Mouse (Mus musculus) myocyte (in vitro differentiated cells): ENCODE results near the gene Clmn. TPM values are rescaled to one million over a fixed set of nuclear protein-coding genes. Genes with fewer than 3 reads are reported as not detected.

Source experiments
- H3K27me3 ChIP-seq: one replicate; pipeline ENCODE4 v1.6.1; 2011; ENCODE audit not compliant: control insufficient read depth, insufficient read depth, insufficient read length
- H3K36me3 ChIP-seq: one replicate; pipeline ENCODE4 v1.6.1; 2011; ENCODE audit not compliant: control insufficient read depth, insufficient read depth
- H3K4me2 ChIP-seq: one replicate; pipeline ENCODE4 v1.6.1; 2011; ENCODE audit warnings: low read depth, control low read depth
- H3K4me3 ChIP-seq: one replicate; pipeline ENCODE4 v1.5.1; 2011; ENCODE audit warnings: mild to moderate bottlenecking, control low read depth, moderate library complexity
- H3K79me2 ChIP-seq: one replicate; pipeline ENCODE4 v1.6.1; 2011; ENCODE audit not compliant: control insufficient read depth, insufficient read depth
- H3ac ChIP-seq: one replicate; pipeline ENCODE4 v1.6.1; 2011; ENCODE audit not compliant: control insufficient read depth, insufficient read length
- CEBPB ChIP-seq: IDR thresholded peaks from 2 replicates; pipeline ENCODE4 v1.6.1; 2011; ENCODE audit warnings: mild to moderate bottlenecking, moderate library complexity; ENCODE audit not compliant: poor library complexity, insufficient read depth, severe bottlenecking
- E2F4 ChIP-seq: IDR thresholded peaks from one replicate; pipeline ENCODE4 v1.6.1; 2011; ENCODE audit warnings: mild to moderate bottlenecking, control low read depth, moderate library complexity; ENCODE audit not compliant: insufficient read depth
- MAX ChIP-seq: IDR thresholded peaks from one replicate; pipeline ENCODE4 v1.6.1; 2011; ENCODE audit warnings: low read depth, mild to moderate bottlenecking, control low read depth
- MYOD1 ChIP-seq, 3 experiments: IDR thresholded peaks; one replicate each; pipeline ENCODE4 v1.6.1; 2011; ENCODE audit warnings: control low read depth in 2 of 3, low read depth in 2 of 3, mild to moderate bottlenecking in 2 of 3, moderate library complexity in 1 of 3; ENCODE audit not compliant: insufficient read length in 2 of 3, control insufficient read depth in 1 of 3
- MYOG ChIP-seq, 3 experiments: IDR thresholded peaks; one replicate each; pipeline ENCODE4 v1.6.1; 2011; ENCODE audit warnings: control low read depth in 2 of 3, low read depth in 2 of 3, mild to moderate bottlenecking in 2 of 3; ENCODE audit not compliant: insufficient read length in 2 of 3, control insufficient read depth in 1 of 3, insufficient read depth in 1 of 3
- POLR2A ChIP-seq: IDR thresholded peaks from one replicate; pipeline ENCODE4 v1.6.1; 2011; ENCODE audit warnings: low read depth, mild to moderate bottlenecking, control low read depth, moderate library complexity; ENCODE audit not compliant: insufficient read length
- POLR2AphosphoS2 ChIP-seq: IDR thresholded peaks from one replicate; pipeline ENCODE4 v1.6.1; 2011; ENCODE audit warnings: low read depth, control low read depth; ENCODE audit not compliant: insufficient read length
- REST ChIP-seq: IDR thresholded peaks from one replicate; pipeline ENCODE4 v1.6.1; 2011; ENCODE audit warnings: mild to moderate bottlenecking, control low read depth, moderate library complexity; ENCODE audit not compliant: insufficient read depth, insufficient read length
- SRF ChIP-seq: IDR thresholded peaks from one replicate; pipeline ENCODE4 v1.6.1; 2011; ENCODE audit warnings: low read depth; ENCODE audit not compliant: control insufficient read depth, insufficient read length
- TCF12 ChIP-seq: IDR thresholded peaks from one replicate; pipeline ENCODE4 v1.6.1; 2011; ENCODE audit warnings: mild to moderate bottlenecking, control low read depth; ENCODE audit not compliant: poor library complexity, insufficient read depth, severe bottlenecking
- TCF3 ChIP-seq: IDR thresholded peaks from one replicate; pipeline ENCODE4 v1.6.1; 2011; ENCODE audit warnings: low read depth, control low read depth; ENCODE audit not compliant: insufficient read length
- USF1 ChIP-seq: IDR thresholded peaks from one replicate; pipeline ENCODE4 v1.6.1; 2011; ENCODE audit warnings: low read depth, mild to moderate bottlenecking, control low read depth, moderate library complexity
- polyA plus RNA-seq: library from polyadenylated mRNA; unstranded; fragments of >200 nt; fragmentation: generic; extraction: Trizol; gene quantifications from one replicate; pipeline ENCODE4 v1.2.1, GENCODE M21; 2012; ENCODE audit warnings: missing spikeins

Clmn gene
- polyA plus RNA-seq, 1 experiment, result 0.07 TPM

DNA sequence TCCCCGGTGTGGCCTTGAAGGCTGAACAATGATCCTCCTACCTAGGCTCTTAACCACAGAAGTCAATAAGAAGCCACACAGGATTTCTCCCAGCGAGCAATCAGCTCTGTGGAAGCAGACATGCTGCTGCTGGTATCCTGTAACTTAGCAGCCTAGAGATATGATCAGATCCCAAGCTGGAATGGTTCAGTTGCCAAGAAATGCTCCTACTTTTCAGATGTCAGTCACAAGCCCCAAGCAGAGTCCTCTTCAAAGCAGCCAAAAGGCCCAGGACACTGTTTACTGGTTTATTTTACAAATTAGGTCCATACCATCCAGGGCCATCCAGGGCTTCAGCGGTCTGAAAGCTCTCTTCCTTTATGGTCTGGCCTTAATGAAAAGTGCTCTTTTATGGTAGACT lies 143.9 kb downstream of the Clmn start:
- Histone ChIP-seq H3K36me3 (peaks cover 36% of the 10 kb centered on the region), H3K27me3 (no peaks in the 10 kb centered on the region), H3K4me2 (no peak overlapping the region), H3ac (no peak overlapping the region), H3K79me2 (no peaks in the 10 kb centered on the region), H3K4me3 (no peak overlapping the region)
- TF ChIP-seq CEBPB (no peak), TCF12 (no peak)

DNA sequence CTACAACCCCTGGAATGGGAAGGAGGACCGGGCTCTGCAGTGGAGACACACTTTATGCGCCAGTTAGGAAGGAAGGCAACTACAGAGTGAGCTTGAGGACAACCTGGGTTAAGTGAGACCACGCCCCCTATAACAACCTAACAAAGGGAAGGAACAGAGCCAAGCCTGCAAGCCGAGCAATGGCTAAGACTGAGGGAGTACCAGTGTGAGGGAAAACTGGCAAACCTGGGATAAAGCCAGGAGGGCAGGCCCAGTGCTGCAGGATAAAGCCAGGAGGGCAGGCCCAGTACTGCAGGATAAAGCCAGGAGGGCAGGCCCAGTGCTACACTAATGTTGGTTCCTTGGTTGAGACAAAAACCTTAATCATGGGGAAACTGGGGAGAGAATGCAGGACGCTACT lies 145.9 kb downstream of the Clmn start:
- Histone ChIP-seq H3ac (no peak overlapping the region), H3K4me2 (no peak overlapping the region), H3K27me3 (no peaks in the 10 kb centered on the region), H3K79me2 (no peaks in the 10 kb centered on the region), H3K36me3 (peaks cover 31% of the 10 kb centered on the region), H3K4me3 (no peak overlapping the region)
- TF ChIP-seq E2F4 (no peak), MAX (no peak), SRF (no peak), MYOD1 (IDR thresholded peaks at IDR 0.05; ENCODE audit: control insufficient read depth in 1 of 3, insufficient read length in 2 of 3, low read depth in 2 of 3) (no peak), REST (no peak), POLR2A (no peak), MYOG (IDR thresholded peaks at IDR 0.05; ENCODE audit: control insufficient read depth in 1 of 3, insufficient read depth in 1 of 3, insufficient read length in 2 of 3, low read depth in 2 of 3) (no peak), TCF3 (no peak)

DNA sequence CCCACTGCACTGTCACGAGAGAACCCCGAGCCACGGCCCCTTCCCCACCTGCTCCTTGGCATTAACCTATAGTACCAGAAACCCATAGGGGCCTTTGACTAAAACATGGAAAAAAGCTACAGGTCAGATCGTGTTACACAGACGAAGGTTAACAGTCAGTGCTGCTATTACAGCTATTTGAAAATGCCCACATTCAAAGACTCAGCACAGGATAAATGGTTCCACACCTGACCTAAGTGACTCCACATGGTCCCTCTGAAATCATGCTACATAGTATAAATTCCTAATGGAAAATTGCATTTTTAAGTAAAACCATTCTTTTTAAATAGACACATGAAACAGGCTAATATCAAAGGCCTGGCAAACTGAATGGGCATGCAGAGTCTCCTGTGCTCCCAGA lies 148.5 kb downstream of the Clmn start:
- no peaks in the 10 kb centered on the region for H3K79me2 ChIP-seq
- H3K27me3 ChIP-seq, result no peaks in the 10 kb centered on the region
- no peak overlapping the region for H3K4me3 ChIP-seq
- peaks cover 41% of the 10 kb centered on the region for H3K36me3 ChIP-seq
- TF ChIP-seq SRF (no peak), POLR2A (no peak), MYOG (IDR thresholded peaks at IDR 0.05; ENCODE audit: control insufficient read depth in 1 of 3, insufficient read depth in 1 of 3, insufficient read length in 2 of 3, low read depth in 2 of 3) (no peak), MAX (no peak), E2F4 (no peak), USF1 (no peak), TCF12 (no peak), POLR2AphosphoS2 (no peak), REST (no peak), TCF3 (no peak), CEBPB (no peak), MYOD1 (IDR thresholded peaks at IDR 0.05; ENCODE audit: control insufficient read depth in 1 of 3, insufficient read length in 2 of 3, low read depth in 2 of 3) (no peak)
- no peak overlapping the region for H3K4me2 ChIP-seq
- H3ac ChIP-seq, result no peak overlapping the region

DNA sequence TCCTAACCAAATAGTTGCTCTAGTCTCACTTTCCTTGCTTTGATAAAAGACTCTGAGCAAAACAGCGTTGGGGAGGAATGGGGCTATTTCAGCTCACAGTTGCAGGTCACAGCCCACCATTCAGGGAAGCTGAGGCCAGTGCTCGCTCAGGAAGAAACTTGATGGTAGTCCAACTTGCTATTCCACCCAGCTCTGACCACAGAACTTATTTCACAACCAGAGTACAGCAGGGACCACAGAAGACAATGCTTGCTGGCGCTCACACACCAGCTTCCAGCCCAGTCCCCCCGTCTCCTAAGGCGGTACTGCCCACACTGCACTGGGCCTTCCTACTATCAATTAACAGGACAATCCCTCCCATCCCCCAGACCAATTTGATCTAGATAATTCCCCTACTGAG lies 149.4 kb downstream of the Clmn start:
- Histone ChIP-seq H3ac (no peak overlapping the region), H3K4me3 (no peak overlapping the region), H3K36me3 (peaks cover 42% of the 10 kb centered on the region), H3K27me3 (no peaks in the 10 kb centered on the region), H3K79me2 (no peaks in the 10 kb centered on the region), H3K4me2 (no peak overlapping the region)
- TF ChIP-seq TCF3 (no peak), USF1 (no peak), POLR2AphosphoS2 (no peak), MYOD1 (IDR thresholded peaks at IDR 0.05; ENCODE audit: control insufficient read depth in 1 of 3, insufficient read length in 2 of 3, low read depth in 2 of 3) (no peak), SRF (no peak), E2F4 (no peak), TCF12 (no peak), REST (no peak), CEBPB (no peak), MAX (no peak), MYOG (IDR thresholded peaks at IDR 0.05; ENCODE audit: control insufficient read depth in 1 of 3, insufficient read depth in 1 of 3, insufficient read length in 2 of 3, low read depth in 2 of 3) (no peak), POLR2A (no peak)

Other genes with a start within 250 kb of the Clmn start
- gene Dicer1, start 113.1 kb downstream of the Clmn start, polyA plus RNA-seq, result 5.1 TPM
- gene Syne3, start 144.7 kb upstream of the Clmn start, polyA plus RNA-seq, result 11.6 TPM
- 52.4 TPM for gene Glrx5, start 167.6 kb upstream of the Clmn start, polyA plus RNA-seq